Mouse (Mus musculus): ENCODE measurements around the gene Commd4.

- no peak for TF ChIP-seq CTCF (IDR thresholded peaks at IDR 0.05; ENCODE audit: low read depth, low read length)
- TF ChIP-seq POLR2A (IDR thresholded peaks at IDR 0.05; ENCODE audit: insufficient read depth, low read length): no peak
These were observed 632 bp downstream of the Commd4 start for GRCm38 (mm10) chr9:57157499-57157898.
